Mouse (Mus musculus) E14TG2a.4 (cell line): ENCODE results near the gene Eif2s1.

Source experiments
- CTCF ChIP-seq: conservative IDR thresholded peaks from 2 replicates; pipeline ENCODE4 v1.5.1; 2014; ENCODE audit warnings: low read length
- NANOG ChIP-seq: IDR thresholded peaks from 2 replicates; pipeline ENCODE4 v1.6.1; 2014; ENCODE audit warnings: borderline replicate concordance, low read length, mixed read lengths

- no peak for TF ChIP-seq CTCF
- no peak for TF ChIP-seq NANOG
Observed at GRCm38 (mm10) chr12:78901467-78901866, 39.8 kb downstream of the Eif2s1 start.
